Mouse (Mus musculus): ENCODE data around the gene Tas1r1. TPM values are rescaled to one million over a fixed set of nuclear protein-coding genes. Genes with fewer than 3 reads are reported as not detected.

The Tas1r1 gene
- polyA plus RNA-seq, 1 experiment from 2014 or later, result 0.30 TPM

- H3K27ac ChIP-seq (ENCODE audit: low read depth), result no peak overlapping the region
- no peaks in the 10 kb centered on the region for H3K27me3 ChIP-seq (ENCODE audit: insufficient read depth, low read length)
- H3K4me3 ChIP-seq (ENCODE audit: low read depth, low read length), result no peak overlapping the region
- H3K9me3 ChIP-seq (ENCODE audit: low read depth, low read length), result no peaks in the 10 kb centered on the region
- H3K9ac ChIP-seq, result no peak overlapping the region
- no peak overlapping the region for H3K4me2 ChIP-seq
- no peaks in the 10 kb centered on the region for H3K4me1 ChIP-seq (ENCODE audit: insufficient read depth)
- no peak for TF ChIP-seq CTCF (IDR thresholded peaks at IDR 0.05; ENCODE audit: low read depth)
- DNase-seq (no peak), ATAC-seq (ENCODE audit: insufficient read depth) (no peak)
- H3K36me3 ChIP-seq (ENCODE audit: insufficient read depth), result no peaks in the 10 kb centered on the region
- 52% methylated on average over 7 of the region's 7 CpGs for WGBS
Observed at GRCm38 (mm10) chr4:152079931-152080330, 41.6 kb upstream of the Tas1r1 start.

DNA sequence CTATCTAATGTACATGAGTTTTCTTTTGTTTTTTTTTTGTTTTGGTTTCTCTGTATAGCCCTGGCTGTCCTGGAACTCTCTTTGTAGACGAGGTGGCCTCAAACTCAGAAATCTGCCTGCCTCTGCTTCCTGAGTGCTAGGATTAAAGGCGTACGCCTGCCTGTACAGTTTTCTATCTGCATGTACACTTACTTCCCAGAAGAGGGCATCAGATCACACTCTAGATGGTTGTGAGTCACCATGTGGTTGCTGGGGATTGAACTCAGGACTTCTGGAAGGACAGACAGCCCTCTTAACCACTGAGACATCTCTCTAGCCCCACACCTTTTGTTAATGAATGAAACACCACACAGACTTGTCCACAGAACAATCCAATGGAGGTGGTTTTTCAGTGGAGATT is 40.9 kb upstream of the Tas1r1 start:
- Histone ChIP-seq H3K9ac (no peak overlapping the region), H3K36me3 (ENCODE audit: insufficient read depth) (no peaks in the 10 kb centered on the region), H3K27me3 (ENCODE audit: insufficient read depth, low read length) (no peaks in the 10 kb centered on the region), H3K9me3 (ENCODE audit: low read depth, low read length) (no peaks in the 10 kb centered on the region), H3K27ac (ENCODE audit: low read depth) (no peak overlapping the region), H3K4me3 (ENCODE audit: low read depth, low read length) (no peak overlapping the region), H3K4me1 (ENCODE audit: insufficient read depth) (no peaks in the 10 kb centered on the region), H3K4me2 (no peak overlapping the region)
- no peak for DNase-seq
- WGBS, result 83% methylated on average over 3 of the region's 3 CpGs
- ATAC-seq (ENCODE audit: insufficient read depth), result no peak
- no peak for TF ChIP-seq CTCF (IDR thresholded peaks at IDR 0.05; ENCODE audit: low read depth)

DNA sequence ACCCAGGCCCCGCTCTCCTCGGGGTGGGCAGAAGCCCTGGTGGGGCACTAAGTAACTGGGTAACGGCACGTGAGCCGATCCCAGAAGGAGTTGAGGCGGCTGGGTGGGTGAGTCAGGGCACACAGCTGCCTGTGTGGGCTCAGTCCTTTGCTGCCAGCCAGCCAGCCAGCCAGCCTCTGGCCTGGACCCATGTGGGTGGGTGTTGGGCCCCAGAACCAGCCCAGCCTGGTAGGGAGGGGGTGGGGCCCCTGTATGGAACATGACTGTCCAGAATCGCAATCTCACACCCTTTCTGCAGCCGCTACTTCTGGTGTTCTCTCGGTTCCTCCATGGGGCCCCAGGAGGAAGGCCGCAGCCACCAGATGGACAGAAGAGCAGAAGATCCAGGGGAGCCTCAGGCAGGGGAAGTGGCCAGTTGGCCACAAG is 39.8 kb upstream of the Tas1r1 start:
- no peaks in the 10 kb centered on the region for H3K36me3 ChIP-seq (ENCODE audit: insufficient read depth)
- no peak overlapping the region for H3K9ac ChIP-seq
- no peaks in the 10 kb centered on the region for H3K9me3 ChIP-seq (ENCODE audit: low read depth, low read length)
- no peak for TF ChIP-seq CTCF (IDR thresholded peaks at IDR 0.05; ENCODE audit: low read depth)
- no peak overlapping the region for H3K27ac ChIP-seq (ENCODE audit: low read depth)
- 85% methylated on average over 10 of the region's 10 CpGs for WGBS
- no peak for DNase-seq
- no peak for ATAC-seq (ENCODE audit: insufficient read depth)
- no peak overlapping the region for H3K4me2 ChIP-seq
- no peak overlapping the region for H3K4me3 ChIP-seq (ENCODE audit: low read depth, low read length)
- H3K27me3 ChIP-seq (ENCODE audit: insufficient read depth, low read length), result no peaks in the 10 kb centered on the region
- H3K4me1 ChIP-seq (ENCODE audit: insufficient read depth), result no peaks in the 10 kb centered on the region

DNA sequence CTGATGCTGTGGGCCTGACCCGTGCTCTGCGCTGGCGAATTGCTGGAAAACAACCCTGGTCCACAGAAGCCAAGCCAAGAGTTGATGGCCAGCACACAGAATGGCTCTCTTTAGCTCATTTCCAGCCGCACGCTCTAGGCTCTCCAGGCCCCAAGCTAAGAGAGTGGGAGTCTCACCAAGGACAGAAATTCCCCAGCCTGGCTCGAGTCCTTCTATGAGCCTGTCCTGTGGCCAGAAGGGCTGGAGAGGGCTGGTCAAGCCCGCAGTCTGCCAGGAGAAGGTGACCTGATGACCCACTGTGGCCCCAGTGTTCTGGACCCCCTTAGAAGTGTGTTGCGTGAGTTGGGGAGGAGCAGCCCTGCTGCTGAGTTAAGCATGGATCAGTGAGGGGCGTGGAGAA is 38.8 kb upstream of the Tas1r1 start:
- DNase-seq (no peak), ATAC-seq (ENCODE audit: insufficient read depth) (no peak)
- Histone ChIP-seq H3K9me3 (ENCODE audit: low read depth, low read length) (no peaks in the 10 kb centered on the region), H3K27me3 (ENCODE audit: insufficient read depth, low read length) (no peaks in the 10 kb centered on the region), H3K4me3 (ENCODE audit: low read depth, low read length) (no peak overlapping the region), H3K4me1 (ENCODE audit: insufficient read depth) (peaks cover 6% of the 10 kb centered on the region), H3K27ac (ENCODE audit: low read depth) (no peak overlapping the region), H3K4me2 (no peak overlapping the region), H3K36me3 (ENCODE audit: insufficient read depth) (no peaks in the 10 kb centered on the region), H3K9ac (no peak overlapping the region)
- TF ChIP-seq CTCF (IDR thresholded peaks at IDR 0.05; ENCODE audit: low read depth), result no peak
- WGBS, result 83% methylated on average over 9 of the region's 9 CpGs

DNA sequence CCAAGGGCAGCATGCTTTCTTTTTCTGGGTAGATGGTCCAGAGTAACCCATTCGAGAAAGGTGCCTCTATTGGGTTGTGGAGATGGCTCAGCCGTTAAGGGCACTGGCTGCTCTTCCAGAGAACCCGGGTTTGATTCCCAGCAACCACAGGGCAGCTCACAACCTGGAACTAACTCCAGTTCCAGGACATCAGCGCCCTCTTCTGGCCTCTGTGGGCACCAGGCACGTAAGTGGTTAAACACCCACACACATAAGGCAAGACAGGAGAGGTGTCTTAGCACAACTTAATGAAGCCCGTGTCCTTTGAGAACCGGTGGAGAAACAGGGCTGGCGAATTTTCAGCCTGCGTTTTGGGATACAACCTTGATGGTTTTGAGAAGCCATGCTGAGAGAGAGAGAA is 36.2 kb upstream of the Tas1r1 start:
- Histone ChIP-seq H3K4me2 (no peak overlapping the region), H3K4me3 (ENCODE audit: low read depth, low read length) (no peak overlapping the region), H3K36me3 (ENCODE audit: insufficient read depth) (no peaks in the 10 kb centered on the region), H3K4me1 (ENCODE audit: insufficient read depth) (peaks cover 6% of the 10 kb centered on the region), H3K9me3 (ENCODE audit: low read depth, low read length) (no peaks in the 10 kb centered on the region), H3K9ac (no peak overlapping the region), H3K27ac (ENCODE audit: low read depth) (no peak overlapping the region), H3K27me3 (ENCODE audit: insufficient read depth, low read length) (no peaks in the 10 kb centered on the region)
- WGBS, result 84% methylated on average over 9 of the region's 9 CpGs
- no peak for DNase-seq
- TF ChIP-seq CTCF (IDR thresholded peaks at IDR 0.05; ENCODE audit: low read depth), result no peak
- ATAC-seq (ENCODE audit: insufficient read depth), result no peak

DNA sequence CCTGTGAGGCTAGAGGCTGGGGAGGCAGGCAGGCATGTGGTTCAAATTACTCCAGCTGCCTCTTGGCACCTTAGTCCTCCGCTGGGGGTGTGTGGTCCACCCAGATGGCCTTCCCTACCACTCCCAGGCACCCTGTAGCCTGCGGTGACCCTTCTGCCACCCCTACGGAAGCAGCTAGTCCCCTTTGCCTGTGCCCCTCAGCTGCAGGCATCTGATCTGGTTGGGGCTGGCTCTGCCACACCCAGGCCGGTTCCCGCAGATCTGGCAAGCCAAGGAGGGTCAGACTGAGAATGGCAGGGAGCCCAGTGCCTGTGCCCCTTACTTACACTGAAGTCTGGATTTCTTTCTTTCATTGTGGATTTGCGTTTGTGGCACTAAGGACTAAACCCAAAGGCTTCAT is 35.3 kb upstream of the Tas1r1 start:
- Histone ChIP-seq H3K27me3 (ENCODE audit: insufficient read depth, low read length) (no peaks in the 10 kb centered on the region), H3K4me3 (ENCODE audit: low read depth, low read length) (no peak overlapping the region), H3K36me3 (ENCODE audit: insufficient read depth) (no peaks in the 10 kb centered on the region), H3K9me3 (ENCODE audit: low read depth, low read length) (no peaks in the 10 kb centered on the region), H3K4me1 (ENCODE audit: insufficient read depth) (peaks cover 6% of the 10 kb centered on the region), H3K27ac (ENCODE audit: low read depth) (no peak overlapping the region), H3K4me2 (no peak overlapping the region), H3K9ac (no peak overlapping the region)
- no peak for ATAC-seq (ENCODE audit: insufficient read depth)
- DNase-seq, result no peak
- 79% methylated on average over 6 of the region's 6 CpGs for WGBS
- no peak for TF ChIP-seq CTCF (IDR thresholded peaks at IDR 0.05; ENCODE audit: low read depth)

GRCm38 (mm10) chr4:152072655-152073054 is 34.3 kb upstream of the Tas1r1 start:
- TF ChIP-seq CTCF (IDR thresholded peaks at IDR 0.05; ENCODE audit: low read depth), result no peak
- ATAC-seq (ENCODE audit: insufficient read depth), result 0 out of 2 replicates have a peak, but pooled peaks have one; percentile 15
- no peak overlapping the region for H3K9ac ChIP-seq
- H3K4me2 ChIP-seq, result no peak overlapping the region
- H3K4me1 ChIP-seq (ENCODE audit: insufficient read depth), result peaks cover 6% of the 10 kb centered on the region
- H3K27me3 ChIP-seq (ENCODE audit: insufficient read depth, low read length), result no peaks in the 10 kb centered on the region
- 58% methylated on average over 10 of the region's 10 CpGs for WGBS
- H3K36me3 ChIP-seq (ENCODE audit: insufficient read depth), result no peaks in the 10 kb centered on the region
- no peak overlapping the region for H3K4me3 ChIP-seq (ENCODE audit: low read depth, low read length)
- peak overlapping the region; percentile 24; the same call in 1 of the 2 replicates for H3K27ac ChIP-seq (ENCODE audit: low read depth)
- no peak for DNase-seq
- no peaks in the 10 kb centered on the region for H3K9me3 ChIP-seq (ENCODE audit: low read depth, low read length)

DNA sequence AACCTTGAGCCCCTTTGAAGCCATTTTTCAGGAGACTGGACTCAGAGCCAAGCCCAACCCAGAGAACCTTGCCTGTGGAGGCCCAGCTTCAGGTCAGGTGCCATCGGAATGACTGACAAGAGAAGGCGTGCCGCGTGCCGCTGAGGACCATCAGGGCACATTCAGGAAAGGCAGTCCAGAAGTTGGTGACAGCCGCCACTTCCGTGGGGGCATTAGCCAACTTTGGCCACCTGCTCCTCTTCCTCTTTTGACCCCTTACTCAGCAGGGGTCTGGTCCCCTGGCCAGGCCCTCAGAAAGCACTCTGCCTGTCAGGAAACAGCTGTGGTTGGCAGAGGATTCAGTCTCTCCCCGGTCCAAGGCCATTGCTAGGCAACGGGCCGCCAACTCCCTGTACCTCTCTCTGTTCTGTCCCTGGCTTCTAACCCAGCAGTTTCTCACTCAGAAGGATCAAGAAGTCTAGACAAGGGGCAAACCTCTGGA is 33.8 kb upstream of the Tas1r1 start, which contains the start of gene Plekhg5:
Gene Plekhg5, plus strand, starts transcription at position 378 of the 481 bp plus-strand sequence.
- peak; percentile 39 for DNase-seq

More for the DNA sequence above, 33.8 kb upstream of the Tas1r1 start, which contains the start of gene Plekhg5:
- WGBS, result 40% methylated on average over 10 of the region's 10 CpGs
- Histone ChIP-seq H3K27me3 (ENCODE audit: insufficient read depth, low read length) (no peaks in the 10 kb centered on the region), H3K4me1 (ENCODE audit: insufficient read depth) (peaks cover 6% of the 10 kb centered on the region), H3K9me3 (ENCODE audit: low read depth, low read length) (no peaks in the 10 kb centered on the region), H3K4me2 (no peak within 1 kb of the TSS), H3K36me3 (ENCODE audit: insufficient read depth) (no peaks in the 10 kb centered on the region), H3K4me3 (ENCODE audit: low read depth, low read length) (no peak within 1 kb of the TSS), H3K27ac (ENCODE audit: low read depth) (peak within 1 kb of the TSS; percentile 24; the same call in 1 of the 2 replicates), H3K9ac (no peak within 1 kb of the TSS)
- TF ChIP-seq CTCF (IDR thresholded peaks at IDR 0.05; ENCODE audit: low read depth), result no peak
- ATAC-seq (ENCODE audit: insufficient read depth), result 0 out of 2 replicates have a peak, but pooled peaks have one; percentile 33
